Mouse (Mus musculus) hindbrain, embryonic 11.5 days (tissue): ENCODE results near the gene Appl2. TPM values are rescaled to one million over a fixed set of nuclear protein-coding genes. Genes with fewer than 3 reads are reported as not detected.

Experiments
- ATAC-seq: fragments of 200-750 bp; cut with Nextera tagmentation; 2 replicates; pipeline ENCODE4 v1.8.0; 2017; ENCODE audit warnings: mild to moderate bottlenecking, moderate TSS enrichment, moderate library complexity; ENCODE audit not compliant: low FRiP score
- DNase-seq: peaks from one replicate; pipeline ENCODE4 v3.0.0-alpha.2; 2015; ENCODE audit warnings: low spot score
- H3K27ac ChIP-seq: fragments of 300-500 bp; sonication (generic); 2 replicates; pipeline ENCODE4 v1.5.1; 2014; ENCODE audit warnings: mild to moderate bottlenecking, low read depth, low read length
- H3K27me3 ChIP-seq: fragments of 300-500 bp; sonication (generic); 2 replicates; pipeline ENCODE4 v1.6.1; 2014; ENCODE audit warnings: mild to moderate bottlenecking, low read length, moderate library complexity, mixed read lengths; ENCODE audit not compliant: control insufficient read depth, insufficient read depth
- H3K36me3 ChIP-seq: fragments of 300-500 bp; sonication (generic); 2 replicates; pipeline ENCODE4 v1.6.1; 2014; ENCODE audit warnings: mild to moderate bottlenecking, low read length, moderate library complexity, mixed read lengths; ENCODE audit not compliant: control insufficient read depth, insufficient read depth
- H3K4me1 ChIP-seq: fragments of 300-500 bp; sonication (generic); replicated peaks from 2 replicates; pipeline ENCODE4 v1.6.1; 2014; ENCODE audit warnings: low read length, mixed read lengths; ENCODE audit not compliant: control insufficient read depth, insufficient read depth
- H3K4me2 ChIP-seq: fragments of 300-500 bp; sonication (generic); replicated peaks from 2 replicates; pipeline ENCODE4 v1.6.1; 2014; ENCODE audit warnings: mild to moderate bottlenecking, low read depth, low read length
- H3K4me3 ChIP-seq: fragments of 300-500 bp; sonication (generic); 2 replicates; pipeline ENCODE4 v1.5.1; 2014; ENCODE audit warnings: low read depth, low read length
- H3K9ac ChIP-seq: fragments of 300-500 bp; sonication (generic); 2 replicates; pipeline ENCODE4 v1.6.1; 2014; ENCODE audit warnings: low read depth, low read length
- H3K9me3 ChIP-seq: fragments of 300-500 bp; sonication (generic); 2 replicates; pipeline ENCODE4 v1.6.1; 2016; ENCODE audit warnings: low read length; ENCODE audit not compliant: control insufficient read depth
- WGBS: fragments of 180-500 bp; shearing (Covaris S2); extraction: QIAGEN DNeasy Blood & Tissue Kit; methylation state at CpG from one replicate; pipeline ENCODE4 v1.1.7; 2014; 5-methylcytosine and 5-hydroxymethylcytosine counted together
- polyA plus RNA-seq: library from polyadenylated mRNA; unstranded; fragments of >200 nt; fragmentation: Nextera tagmentation; extraction: Ambion mirVana; gene quantifications from 2 replicates; pipeline ENCODE4 v1.2.1, GENCODE M21; 2014

The Appl2 gene
- polyA plus RNA-seq, 1 experiment from 2014 or later, result 38.5 TPM

DNA sequence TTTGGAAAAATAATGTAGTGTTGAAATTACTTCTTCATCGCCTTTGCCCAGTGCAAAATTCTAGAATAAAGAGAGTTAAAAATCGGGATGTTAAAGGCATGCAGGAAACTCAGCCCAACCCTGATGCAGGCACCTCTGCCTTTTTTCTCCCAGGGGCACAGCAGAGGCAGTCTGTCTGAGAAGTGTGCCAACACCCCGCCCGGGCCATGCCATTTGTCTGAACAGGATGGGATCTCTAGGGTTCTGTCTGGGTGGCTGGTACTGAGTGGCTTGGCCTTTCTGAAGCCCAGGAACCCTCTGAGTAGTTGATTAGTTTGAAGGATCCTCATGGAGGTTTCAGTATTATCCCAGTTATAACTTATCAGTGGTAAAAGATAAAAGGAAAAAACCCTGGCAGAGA, 20.3 kb downstream of the Appl2 start:
- ATAC-seq (no peak), DNase-seq (no peak)
- Histone ChIP-seq H3K9me3 (no peaks in the 10 kb centered on the region), H3K27me3 (no peaks in the 10 kb centered on the region), H3K4me1 (no peaks in the 10 kb centered on the region), H3K4me3 (no peak overlapping the region), H3K4me2 (no peak overlapping the region), H3K27ac (no peak overlapping the region), H3K36me3 (no peaks in the 10 kb centered on the region), H3K9ac (no peak overlapping the region)
- 94% methylated on average over 4 of the region's 4 CpGs for WGBS

DNA sequence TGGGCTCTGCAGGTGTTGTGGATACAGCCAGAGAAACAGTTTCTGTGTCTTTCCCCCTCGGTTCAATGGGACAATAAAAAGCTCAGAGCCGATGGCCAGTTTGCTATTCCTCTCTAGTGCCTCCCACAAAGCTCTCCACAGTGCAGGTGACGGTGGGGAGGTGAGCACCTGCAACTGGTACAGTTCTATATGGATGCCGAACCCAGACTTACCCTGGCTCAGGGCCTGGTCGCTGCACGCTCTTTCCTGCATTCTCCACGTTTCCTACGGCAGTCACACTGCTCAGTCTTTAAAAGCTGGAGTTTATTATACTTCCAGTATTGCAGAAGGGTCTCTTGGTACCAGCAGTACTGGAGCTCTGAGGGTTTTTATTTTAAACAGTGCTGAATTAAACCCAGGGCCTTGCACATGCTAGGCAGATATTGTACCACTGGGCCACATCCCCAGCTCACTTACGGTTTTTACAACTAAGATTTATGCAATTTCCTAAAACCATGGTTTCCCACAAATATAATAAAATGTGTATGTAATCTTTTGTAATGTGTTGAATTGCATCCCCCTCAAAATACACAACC, 21.3 kb downstream of the Appl2 start:
- Histone ChIP-seq H3K27me3 (no peaks in the 10 kb centered on the region), H3K9me3 (no peaks in the 10 kb centered on the region), H3K27ac (no peak overlapping the region), H3K36me3 (no peaks in the 10 kb centered on the region), H3K4me2 (no peak overlapping the region), H3K9ac (no peak overlapping the region), H3K4me1 (no peaks in the 10 kb centered on the region), H3K4me3 (no peak overlapping the region)
- WGBS, result 93% methylated on average over 9 of the region's 9 CpGs
- no peak for ATAC-seq
- no peak for DNase-seq

DNA sequence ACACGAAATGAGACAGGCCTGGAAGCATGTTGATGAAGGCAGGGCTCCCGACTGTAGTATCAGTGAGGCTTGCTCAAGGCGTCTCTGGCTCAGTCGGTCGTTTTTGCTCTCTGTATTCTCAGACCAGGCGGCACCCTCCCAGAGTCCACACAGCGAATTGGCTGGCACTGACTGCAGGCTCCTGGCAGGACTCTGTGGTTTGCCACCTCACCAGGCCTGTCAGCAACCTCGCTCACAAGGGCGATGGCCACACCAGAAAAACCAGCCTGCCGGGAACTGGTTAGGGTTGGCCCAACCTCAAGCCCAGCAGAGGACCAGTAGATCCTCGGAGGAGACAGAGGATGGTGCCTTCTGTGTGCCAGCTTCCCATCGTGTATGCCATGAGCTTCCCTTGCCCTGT, 23.7 kb downstream of the Appl2 start:
- 96% methylated on average over 12 of the region's 12 CpGs for WGBS
- no peak overlapping the region for H3K9ac ChIP-seq
- H3K27me3 ChIP-seq, result no peaks in the 10 kb centered on the region
- no peaks in the 10 kb centered on the region for H3K9me3 ChIP-seq
- no peak overlapping the region for H3K27ac ChIP-seq
- 0 out of 2 replicates have a peak, but pooled peaks cover 2% of the 10 kb centered on the region for H3K36me3 ChIP-seq
- no peak for ATAC-seq
- no peak for DNase-seq
- H3K4me2 ChIP-seq, result no peak overlapping the region
- H3K4me1 ChIP-seq, result no peaks in the 10 kb centered on the region
- H3K4me3 ChIP-seq, result no peak overlapping the region

DNA sequence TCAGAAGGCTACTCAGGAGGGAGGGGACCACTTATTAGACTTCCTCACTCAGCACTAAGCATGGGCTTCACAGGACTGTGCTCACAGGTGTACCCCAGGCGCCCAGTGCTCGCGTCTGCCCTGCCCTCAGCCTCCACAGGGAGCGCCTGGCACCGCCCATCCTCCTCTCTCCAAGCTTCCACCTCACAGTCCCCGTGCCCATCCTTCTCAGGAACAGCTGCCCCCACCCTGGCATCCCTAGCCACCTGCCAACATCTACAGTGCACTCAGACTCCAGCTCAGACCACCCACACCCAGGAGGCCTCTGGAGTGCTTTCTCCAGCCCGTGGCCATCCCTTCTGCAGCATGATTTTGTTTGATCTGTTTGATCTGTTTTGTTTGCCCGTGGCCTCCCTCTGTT, 24.5 kb downstream of the Appl2 start:
- H3K9ac ChIP-seq, result no peak overlapping the region
- H3K4me1 ChIP-seq, result no peaks in the 10 kb centered on the region
- no peak overlapping the region for H3K4me3 ChIP-seq
- ATAC-seq, result no peak
- DNase-seq, result no peak
- 0 out of 2 replicates have a peak, but pooled peaks cover 2% of the 10 kb centered on the region for H3K36me3 ChIP-seq
- no peak overlapping the region for H3K27ac ChIP-seq
- no peak overlapping the region for H3K4me2 ChIP-seq
- no peaks in the 10 kb centered on the region for H3K27me3 ChIP-seq
- no peaks in the 10 kb centered on the region for H3K9me3 ChIP-seq
- WGBS, result 87% methylated on average over 8 of the region's 8 CpGs

DNA sequence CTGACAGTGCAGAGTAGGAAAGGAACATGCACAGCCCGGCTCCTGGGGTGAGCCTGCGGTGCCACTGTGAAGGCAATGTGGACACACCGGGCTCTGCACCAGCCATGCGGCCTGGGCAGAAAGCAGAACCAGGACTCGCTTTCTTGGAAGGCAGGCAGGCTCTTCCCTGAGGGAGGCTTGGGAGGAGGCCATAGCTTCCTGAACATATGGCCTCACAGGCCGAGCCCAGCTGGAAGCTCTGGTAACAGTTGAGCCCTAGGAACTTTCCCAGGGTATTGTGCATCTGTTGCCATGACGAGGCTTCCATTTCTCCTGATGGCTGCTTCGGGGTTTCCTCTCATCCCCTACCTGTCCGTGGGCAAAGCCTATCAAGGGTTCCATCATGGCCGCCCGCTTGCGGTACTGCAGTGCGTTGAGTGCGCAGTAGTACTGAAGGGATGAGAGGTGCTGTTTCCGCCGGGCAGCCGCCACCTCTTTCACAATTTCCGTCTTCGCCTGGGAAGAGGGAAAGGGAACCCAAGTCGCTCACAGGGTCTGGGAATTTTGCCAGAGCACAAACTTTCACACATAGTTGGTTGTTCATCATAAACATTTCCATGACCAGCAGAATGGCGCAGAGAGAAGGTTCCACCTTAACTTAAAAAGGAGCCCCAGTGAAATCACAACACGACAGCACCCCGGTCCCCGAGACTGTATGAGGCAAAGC, 28.0 kb downstream of the Appl2 start:
- Histone ChIP-seq H3K27me3 (no peaks in the 10 kb centered on the region), H3K36me3 (0 out of 2 replicates have a peak, but pooled peaks cover 2% of the 10 kb centered on the region), H3K9ac (no peak overlapping the region), H3K4me2 (no peak overlapping the region), H3K27ac (no peak overlapping the region), H3K9me3 (no peaks in the 10 kb centered on the region), H3K4me3 (no peak overlapping the region), H3K4me1 (no peaks in the 10 kb centered on the region)
- ATAC-seq (no peak), DNase-seq (no peak)
- WGBS, result 89% methylated on average over 24 of the region's 24 CpGs

DNA sequence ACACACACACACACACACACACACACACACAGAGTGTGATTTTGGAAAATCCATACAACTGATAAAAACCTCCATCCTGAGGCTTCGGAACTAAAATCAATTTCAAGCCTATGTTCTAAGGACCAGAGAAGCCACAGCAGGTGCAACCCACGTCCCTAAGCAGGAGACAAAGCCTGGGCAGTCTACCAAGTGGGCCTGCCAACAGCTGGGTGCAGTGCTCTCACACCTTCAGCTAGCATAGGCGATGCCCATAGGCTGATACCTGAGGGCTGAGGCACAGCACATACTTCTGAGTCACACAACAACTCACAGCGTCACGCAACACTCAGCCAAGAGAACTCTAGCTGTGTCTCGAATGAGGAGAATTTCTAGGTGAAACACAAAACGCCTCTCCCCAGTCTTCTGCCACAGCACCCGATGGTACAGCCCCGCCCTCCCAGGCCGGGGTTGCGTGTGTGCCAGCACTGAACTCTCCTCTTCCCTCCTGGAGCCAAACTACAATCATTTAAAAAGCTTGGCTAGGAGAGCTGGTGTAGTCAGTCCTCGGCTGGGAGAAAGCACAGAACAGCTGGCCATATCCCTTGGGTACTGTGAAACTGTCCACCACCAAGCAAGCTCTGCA, 29.6 kb downstream of the Appl2 start:
- Histone ChIP-seq H3K9ac (no peak overlapping the region), H3K36me3 (0 out of 2 replicates have a peak, but pooled peaks cover 2% of the 10 kb centered on the region), H3K9me3 (no peaks in the 10 kb centered on the region), H3K4me1 (no peaks in the 10 kb centered on the region), H3K27me3 (no peaks in the 10 kb centered on the region), H3K27ac (no peak overlapping the region), H3K4me3 (no peak overlapping the region), H3K4me2 (no peak overlapping the region)
- no peak for ATAC-seq
- no peak for DNase-seq
- 89% methylated on average over 12 of the region's 12 CpGs for WGBS

DNA sequence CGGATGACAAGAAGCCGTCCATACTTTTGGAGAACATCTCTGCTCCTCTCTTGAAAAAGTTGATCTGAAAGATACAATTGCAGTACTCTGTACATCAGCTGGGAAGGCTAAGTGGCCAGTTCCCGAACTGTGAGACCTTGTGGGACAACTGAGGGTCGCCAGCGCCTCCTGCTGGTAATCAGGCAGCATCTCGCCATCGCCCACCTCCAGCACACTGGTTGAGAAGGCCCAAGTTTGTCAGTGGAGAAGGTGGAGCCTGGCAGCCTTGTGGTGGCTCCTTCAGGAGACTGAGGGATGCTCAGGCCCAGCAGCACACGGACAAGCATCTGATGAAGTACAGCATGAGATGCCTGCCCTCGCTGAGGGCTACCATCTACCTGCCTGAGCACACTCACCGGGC, 31.2 kb downstream of the Appl2 start:
- DNase-seq (peak; percentile 64), ATAC-seq (no peak)
- 48% methylated on average over 10 of the region's 10 CpGs for WGBS
- Histone ChIP-seq H3K9me3 (no peaks in the 10 kb centered on the region), H3K9ac (no peak overlapping the region), H3K27ac (no peak overlapping the region), H3K27me3 (no peaks in the 10 kb centered on the region), H3K4me2 (no peak overlapping the region), H3K4me1 (no peaks in the 10 kb centered on the region), H3K4me3 (no peak overlapping the region), H3K36me3 (0 out of 2 replicates have a peak, but pooled peaks cover 2% of the 10 kb centered on the region)

DNA sequence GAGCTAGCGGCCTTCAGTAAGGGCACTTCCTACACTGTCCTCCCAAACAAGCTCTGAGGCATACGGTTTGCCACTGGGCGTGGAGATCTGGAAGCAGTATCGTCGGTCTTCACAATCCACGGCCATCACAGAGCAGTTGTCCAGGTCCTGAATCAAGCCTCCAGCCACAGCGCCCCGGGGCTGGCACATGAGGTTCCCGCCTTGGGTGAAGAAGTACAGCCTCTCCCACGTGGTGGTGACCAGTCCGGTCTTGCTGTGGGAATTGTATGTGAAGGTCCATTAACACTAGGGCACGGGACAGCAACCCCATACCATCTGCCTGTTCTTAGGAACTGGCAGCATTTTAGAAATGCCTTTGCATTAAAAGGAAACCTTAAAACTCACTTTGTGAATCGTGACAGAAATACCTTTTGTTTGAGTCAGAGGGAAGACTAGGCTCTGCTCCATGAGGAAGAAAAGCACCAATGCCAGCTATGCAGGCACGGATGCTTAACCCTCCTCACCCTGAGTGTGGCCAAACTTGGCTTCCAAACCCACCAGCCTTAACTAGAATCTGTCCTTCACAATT, 35.8 kb downstream of the Appl2 start:
- Histone ChIP-seq H3K4me3 (no peak overlapping the region), H3K9me3 (no peaks in the 10 kb centered on the region), H3K4me2 (no peak overlapping the region), H3K27ac (no peak overlapping the region), H3K4me1 (no peaks in the 10 kb centered on the region), H3K27me3 (no peaks in the 10 kb centered on the region), H3K36me3 (peaks cover 4% of the 10 kb centered on the region; the same call in 1 of the 2 replicates), H3K9ac (no peak overlapping the region)
- no peak for ATAC-seq
- WGBS, result 88% methylated on average over 14 of the region's 14 CpGs
- DNase-seq, result no peak
